ENCODE assay signal across 8 mouse cellular contexts in the genomic region with DNA sequence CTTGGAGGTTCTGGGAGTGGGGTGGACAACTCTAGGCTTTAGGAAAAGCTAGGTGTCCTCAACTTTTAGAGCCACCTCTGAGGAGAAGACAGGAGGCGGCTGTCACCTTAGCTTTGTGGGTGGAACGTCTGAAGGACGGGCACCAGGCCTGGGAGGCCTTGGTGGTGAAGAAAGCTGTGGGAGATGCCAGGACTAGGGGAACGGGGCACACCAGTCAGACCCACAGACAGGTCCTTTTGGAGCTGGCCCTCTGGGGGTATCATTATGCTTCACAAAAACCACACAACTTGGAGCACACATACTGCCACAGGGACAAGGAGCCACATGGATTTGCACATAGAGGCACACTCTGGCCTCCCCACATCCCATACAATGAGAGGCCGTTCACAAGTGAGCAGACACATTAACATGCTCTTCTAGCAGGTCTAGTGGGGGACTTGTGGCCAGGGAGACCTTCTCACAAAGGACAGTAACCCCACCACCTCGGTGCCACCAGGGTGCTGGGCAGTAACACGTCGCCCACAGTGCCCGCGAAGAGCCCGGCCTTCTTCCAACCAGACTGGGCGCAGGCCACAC. TPM values are rescaled to one million over a fixed set of nuclear protein-coding genes. Genes with fewer than 3 reads are reported as not detected.
DNase-seq lines count a peak whose midpoint lies in the region; ATAC-seq and TF ChIP-seq lines count a peak whose summit lies in the region.

No protein-coding gene starts in this region.

- no peak for DNase-seq in heart, adult 2 months
- no peak for DNase-seq in heart, postnatal 4 days
- peak; percentile 38 for DNase-seq in MEL (ENCODE audit: low read depth, low spot score)
- DNase-seq in midbrain, embryonic 10.5 days (ENCODE audit: low spot score) = no peak
- DNase-seq in MN1 (ENCODE audit: low spot score) = no peak
- DNase-seq in ovary, postnatal 14 days (ENCODE audit: low spot score) = no peak
- no peak for DNase-seq in gastrocnemius, postnatal 25 days

- peak overlapping the region; percentile 64 for H3K4me2 ChIP-seq in heart, embryonic 16.5 days (ENCODE audit: low read depth, low read length)

- intact Hi-C loops in heart, adult 2 months (cut with DNase I) = loop anchor here (5.0 kb wide), 1 partner anchor 148 kb away; no protein-coding TSS in a partner anchor

- no peak for TF ChIP-seq CTCF in heart, adult 2 months (IDR thresholded peaks at IDR 0.05)
- TF ChIP-seq CTCF in MEL (IDR thresholded peaks at IDR 0.05 in 2 of 3, conservative IDR thresholded peaks at IDR 0.05 in 1 of 3; ENCODE audit: control insufficient read depth in 1 of 3, insufficient read depth in 1 of 3, low read depth in 2 of 3, low read length in 3 of 3, poor library complexity in 1 of 3, severe bottlenecking in 1 of 3) = no peak

- H3K4me3 ChIP-seq in heart, adult 2 months = peak overlapping the region; percentile 63
- H3K4me3 ChIP-seq in MEL (ENCODE audit: control insufficient read depth in 1 of 2, insufficient read depth in 1 of 2, low read depth in 2 of 2, low read length in 2 of 2) = peak overlapping the region in 1 of 2 experiments; percentile 37; a peak in 2 of 4 replicates
- peak overlapping the region; percentile 66 for H3K4me3 ChIP-seq in heart, embryonic 16.5 days (ENCODE audit: low read length)
- H3K4me3 ChIP-seq in midbrain, embryonic 10.5 days = peak overlapping the region; percentile 75

- no peaks in the 10 kb centered on the region for H3K36me3 ChIP-seq in heart, adult 2 months (ENCODE audit: control insufficient read depth, insufficient read depth, low read length)
- H3K36me3 ChIP-seq in MEL (ENCODE audit: control insufficient read depth in 1 of 2, insufficient read depth in 2 of 2, low read length in 2 of 2) = no peaks in the 10 kb centered on the region
- H3K36me3 ChIP-seq in heart, embryonic 16.5 days (ENCODE audit: control insufficient read depth, insufficient read depth) = no peaks in the 10 kb centered on the region
- no peaks in the 10 kb centered on the region for H3K36me3 ChIP-seq in midbrain, embryonic 10.5 days

- TF ChIP-seq POLR2A in heart, adult 2 months (IDR thresholded peaks at IDR 0.05; ENCODE audit: insufficient read depth, low read depth, low read length) = no peak
- TF ChIP-seq POLR2A in MEL (IDR thresholded peaks at IDR 0.05; ENCODE audit: control insufficient read depth in 1 of 2, insufficient read depth in 1 of 2, low read depth in 1 of 2, low read length in 2 of 2, poor library complexity in 1 of 2) = no peak

- no peaks in the 10 kb centered on the region for H3K9me3 ChIP-seq in MEL (replicated peaks; ENCODE audit: insufficient read depth, low read length)
- H3K9me3 ChIP-seq in heart, embryonic 16.5 days (replicated peaks; ENCODE audit: control insufficient read depth, low read length) = no peaks in the 10 kb centered on the region
- no peaks in the 10 kb centered on the region for H3K9me3 ChIP-seq in midbrain, embryonic 10.5 days (replicated peaks)

- H3K27me3 ChIP-seq in heart, adult 2 months (ENCODE audit: control insufficient read depth, insufficient read depth, low read length) = no peaks in the 10 kb centered on the region
- H3K27me3 ChIP-seq in MEL (ENCODE audit: control insufficient read depth in 1 of 2, insufficient read depth in 2 of 2, low read length in 2 of 2) = peaks cover 47 to 71% of the 10 kb centered on the region in 2 experiments
- H3K27me3 ChIP-seq in heart, embryonic 16.5 days (ENCODE audit: control insufficient read depth, insufficient read depth, low read length) = no peaks in the 10 kb centered on the region
- H3K27me3 ChIP-seq in midbrain, embryonic 10.5 days (ENCODE audit: low read depth, poor library complexity, severe bottlenecking) = peaks cover 60% of the 10 kb centered on the region

- TF ChIP-seq RAD21 in MEL (IDR thresholded peaks at IDR 0.05; ENCODE audit: low read depth, low read length) = no peak

- H3K27ac ChIP-seq in heart, adult 2 months = peak overlapping the region; percentile 99
- H3K27ac ChIP-seq in MEL (ENCODE audit: control insufficient read depth, low read depth, low read length) = no peak overlapping the region
- peak overlapping the region; percentile 99 for H3K27ac ChIP-seq in heart, embryonic 16.5 days (ENCODE audit: low read length)
- peak overlapping the region; percentile 97 for H3K27ac ChIP-seq in midbrain, embryonic 10.5 days (replicated peaks)

- ATAC-seq in heart, embryonic 16.5 days (replicated peaks; ENCODE audit: extremely low read depth, insufficient read depth, low FRiP score) = no peak

- no peak for TF ChIP-seq EP300 in heart, adult 2 months (IDR thresholded peaks at IDR 0.05; ENCODE audit: insufficient read depth, low read depth, low read length)
- no peak for TF ChIP-seq EP300 in MEL (IDR thresholded peaks at IDR 0.05; ENCODE audit: low read depth in 1 of 2, low read length in 2 of 2)

- WGBS in heart, adult 2 months = 18% methylated on average over 12 of the region's 12 CpGs
- 18% methylated on average over 12 of the region's 12 CpGs for WGBS in heart, embryonic 16.5 days
- 20% methylated on average over 12 of the region's 12 CpGs for WGBS in midbrain, embryonic 10.5 days

- H3K79me2 ChIP-seq in heart, adult 2 months (replicated peaks; ENCODE audit: control insufficient read depth, insufficient read depth, low read length) = no peaks in the 10 kb centered on the region
- H3K79me2 ChIP-seq in MEL (ENCODE audit: control insufficient read depth, insufficient read depth, low read length, poor library complexity) = no peaks in the 10 kb centered on the region; the same call in 1 of the 2 replicates

- H3K4me1 ChIP-seq in heart, adult 2 months (ENCODE audit: control insufficient read depth, insufficient read depth, low read length) = peaks cover 16% of the 10 kb centered on the region
- peaks cover 0 to 2% of the 10 kb centered on the region in 2 experiments; a peak in 1 of 4 replicates for H3K4me1 ChIP-seq in MEL (ENCODE audit: control insufficient read depth in 1 of 2, insufficient read depth in 2 of 2, low read length in 2 of 2)
- H3K4me1 ChIP-seq in heart, embryonic 16.5 days (ENCODE audit: control insufficient read depth, insufficient read depth, low read length) = peaks cover 35% of the 10 kb centered on the region
- H3K4me1 ChIP-seq in midbrain, embryonic 10.5 days = peaks cover 89% of the 10 kb centered on the region

- peak overlapping the region; percentile 97 for H3K9ac ChIP-seq in heart, adult 2 months (ENCODE audit: low read depth, low read length)
- H3K9ac ChIP-seq in MEL (ENCODE audit: control insufficient read depth, low read depth, low read length, poor library complexity, severe bottlenecking) = peak overlapping the region; percentile 44
- H3K9ac ChIP-seq in heart, embryonic 16.5 days (ENCODE audit: low read length) = peak overlapping the region; percentile 91

TF ChIP-seq in MEL, 35 proteins besides CTCF, POLR2A, EP300 and RAD21:
- TF ChIP-seq ELF1 (IDR thresholded peaks at IDR 0.05; ENCODE audit: low read depth, low read length) (no peak), MAZ (IDR thresholded peaks at IDR 0.05; ENCODE audit: low read depth, low read length) (no peak), USF1 (IDR thresholded peaks at IDR 0.05; ENCODE audit: low read depth, low read length) (no peak), CHD2 (IDR thresholded peaks at IDR 0.05; ENCODE audit: low read length) (no peak)

RNA-seq across cellular contexts. Expression of a gene that starts 17.6 kb away (rescaled TPM):
- 1 to 10 TPM; 7.5 to 9.0 TPM for total RNA-seq in heart, adult 2 months (2021)
- 9.9 and 12.3 TPM in 2 replicates for polyA plus RNA-seq in heart, adult 2 months (2012; rRNA removed)
- 10 to 100 TPM; 19.9 to 21.6 TPM for total RNA-seq in heart, postnatal 4 days (2021)
- 37.1 and 37.9 TPM in 2 replicates for total RNA-seq in MEL (2012; rRNA removed)
- 10 to 100 TPM in 1 of 2 experiments, not detected in 1; 39.7 TPM for polyA plus RNA-seq in MEL (2012; ENCODE audit: insufficient read depth in 1 of 2, insufficient read length in 2 of 2, low read depth in 1 of 2, low replicate concordance in 2 of 2, missing spikeins in 1 of 2)
- 14.4 and 14.8 TPM in 2 replicates for polyA plus RNA-seq in heart, embryonic 16.5 days (2015; fragmentation: Nextera tagmentation; extraction: Ambion mirVana)
- 14.8 and 19.7 TPM in 2 replicates for polyA plus RNA-seq in midbrain, embryonic 10.5 days (2016; fragmentation: Nextera tagmentation; extraction: Ambion mirVana)
- 1 to 10 TPM; 8.0 to 10.0 TPM for total RNA-seq in gastrocnemius, postnatal 25 days (2021)

RNA-seq across cellular contexts. Expression of a gene that starts 20.0 kb away (rescaled TPM):
- 10 to 100 TPM; 58.7 to 61.8 TPM for total RNA-seq in heart, adult 2 months (2021)
- 60.2 and 61.0 TPM in 2 replicates for polyA plus RNA-seq in heart, adult 2 months (2012; rRNA removed)
- total RNA-seq in heart, postnatal 4 days (2021) = 10 to 100 TPM; 89.7 to 96.9 TPM
- 2.1 and 2.7 TPM in 2 replicates for total RNA-seq in MEL (2012; rRNA removed)
- polyA plus RNA-seq in MEL (2012; ENCODE audit: insufficient read depth in 1 of 2, insufficient read length in 2 of 2, low read depth in 1 of 2, low replicate concordance in 2 of 2, missing spikeins in 1 of 2) = 10 to 100 TPM in 1 of 2 experiments, not detected in 1; 16.5 TPM
- 47.4 and 48.3 TPM in 2 replicates for polyA plus RNA-seq in heart, embryonic 16.5 days (2015; fragmentation: Nextera tagmentation; extraction: Ambion mirVana)
- 32.4 and 44.8 TPM in 2 replicates for polyA plus RNA-seq in midbrain, embryonic 10.5 days (2016; fragmentation: Nextera tagmentation; extraction: Ambion mirVana)
- total RNA-seq in gastrocnemius, postnatal 25 days (2021) = 100 to 1,000 TPM; 125 to 163 TPM

RNA-seq across cellular contexts. Expression of a gene that starts 26.9 kb away (rescaled TPM):
- total RNA-seq in heart, adult 2 months (2021) = 10 to 100 TPM; 52.5 to 55.8 TPM
- polyA plus RNA-seq in heart, adult 2 months (2012; rRNA removed) = 43.3 and 57.2 TPM in 2 replicates
- total RNA-seq in heart, postnatal 4 days (2021) = 10 to 100 TPM; 47.4 to 49.3 TPM
- 228 and 257 TPM in 2 replicates for total RNA-seq in MEL (2012; rRNA removed)
- polyA plus RNA-seq in MEL (2012; ENCODE audit: insufficient read depth in 1 of 2, insufficient read length in 2 of 2, low read depth in 1 of 2, low replicate concordance in 2 of 2, missing spikeins in 1 of 2) = 100 to 1,000 TPM in 1 of 2 experiments, not detected in 1; 244 TPM
- 68.1 and 72.6 TPM in 2 replicates for polyA plus RNA-seq in heart, embryonic 16.5 days (2015; fragmentation: Nextera tagmentation; extraction: Ambion mirVana)
- 160 and 170 TPM in 2 replicates for polyA plus RNA-seq in midbrain, embryonic 10.5 days (2016; fragmentation: Nextera tagmentation; extraction: Ambion mirVana)
- total RNA-seq in gastrocnemius, postnatal 25 days (2021) = 10 to 100 TPM; 88.0 to 97.0 TPM

RNA-seq across cellular contexts. Expression of a gene that starts 47.6 kb away (rescaled TPM):
- not detected for total RNA-seq in heart, adult 2 months (2021)
- 0.06 TPM in 1 of 2 replicates, not detected in the other for polyA plus RNA-seq in heart, adult 2 months (2012; rRNA removed)
- not detected for total RNA-seq in heart, postnatal 4 days (2021)
- not detected in 2 replicates for total RNA-seq in MEL (2012; rRNA removed)
- not detected for polyA plus RNA-seq in MEL (2012; ENCODE audit: insufficient read depth in 1 of 2, insufficient read length in 2 of 2, low read depth in 1 of 2, low replicate concordance in 2 of 2, missing spikeins in 1 of 2)
- polyA plus RNA-seq in heart, embryonic 16.5 days (2015; fragmentation: Nextera tagmentation; extraction: Ambion mirVana) = not detected in 2 replicates
- polyA plus RNA-seq in midbrain, embryonic 10.5 days (2016; fragmentation: Nextera tagmentation; extraction: Ambion mirVana) = 0.05 TPM in 1 of 2 replicates, not detected in the other
- not detected for total RNA-seq in gastrocnemius, postnatal 25 days (2021)

Comparison
In these comparisons a context has a peak if more than half of its experiments do, and no peak if none do; other contexts are left out.
1. H3K9ac ChIP-seq: peak in every context shown above with its lines; median percentile 97 in heart, adult 2 months; 91 in heart, embryonic 16.5 days; 44 in MEL.
2. RNA of a gene that starts 20.0 kb away (total RNA-seq): 125 to 163 TPM in gastrocnemius, postnatal 25 days, 89.7 to 96.9 TPM in heart, postnatal 4 days and 58.7 to 61.8 TPM in heart, adult 2 months; 2.1 to 2.7 TPM in MEL; every median in the first group is over 10 times any median in the second.